Mouse (Mus musculus) stomach, embryonic 15.5 days (tissue): Measurements from ENCODE around the gene Gnb1. TPM values are rescaled to one million over a fixed set of nuclear protein-coding genes. Genes with fewer than 3 reads are reported as not detected.

ENCODE experiments used
- ATAC-seq: fragments of 200-750 bp; cut with Nextera tagmentation; 2 replicates; pipeline ENCODE4 v1.8.0; 2017; ENCODE audit warnings: low read depth, moderate number of reproducible peaks, moderate TSS enrichment; ENCODE audit not compliant: insufficient read depth, low FRiP score
- H3K27ac ChIP-seq: fragments of 300-500 bp; sonication (generic); 2 replicates; pipeline ENCODE4 v1.5.1; 2015; ENCODE audit warnings: mild to moderate bottlenecking, inconsistent platforms
- H3K27me3 ChIP-seq: fragments of 300-500 bp; sonication (generic); replicated peaks from 2 replicates; pipeline ENCODE4 v1.6.1; 2015; ENCODE audit warnings: inconsistent platforms
- H3K36me3 ChIP-seq: fragments of 300-500 bp; sonication (generic); 2 replicates; pipeline ENCODE4 v1.6.1; 2015; ENCODE audit warnings: inconsistent platforms
- H3K4me1 ChIP-seq: fragments of 300-500 bp; sonication (generic); 2 replicates; pipeline ENCODE4 v1.6.1; 2015; ENCODE audit warnings: inconsistent platforms
- H3K4me2 ChIP-seq: fragments of 300-500 bp; sonication (generic); 2 replicates; pipeline ENCODE4 v1.6.1; 2015; ENCODE audit warnings: mild to moderate bottlenecking, inconsistent platforms
- H3K4me3 ChIP-seq: fragments of 300-500 bp; sonication (generic); replicated peaks from 2 replicates; pipeline ENCODE4 v1.5.1; 2015; ENCODE audit warnings: inconsistent platforms
- H3K9ac ChIP-seq: fragments of 300-500 bp; sonication (generic); 2 replicates; pipeline ENCODE4 v1.6.1; 2015; ENCODE audit warnings: inconsistent platforms
- H3K9me3 ChIP-seq: fragments of 300-500 bp; sonication (generic); 2 replicates; pipeline ENCODE4 v1.6.1; 2016; ENCODE audit warnings: inconsistent platforms
- WGBS: fragments of 180-500 bp; shearing (Covaris S2); methylation state at CpG from one replicate; pipeline ENCODE4 v1.1.7; 2015; 5-methylcytosine and 5-hydroxymethylcytosine counted together
- polyA plus RNA-seq: library from polyadenylated mRNA; unstranded; fragments of >200 nt; fragmentation: Nextera tagmentation; extraction: Ambion mirVana; gene quantifications from 2 replicates; pipeline ENCODE4 v1.2.1, GENCODE M21; 2015

Gene Gnb1
- polyA plus RNA-seq, 1 experiment from 2014 or later, result 446 TPM

GRCm38 (mm10) chr4:155554880-155555279, 63.7 kb downstream of the Gnb1 start:
- Histone ChIP-seq H3K27ac (no peak overlapping the region), H3K27me3 (no peaks in the 10 kb centered on the region), H3K9me3 (no peaks in the 10 kb centered on the region), H3K36me3 (peaks cover 63% of the 10 kb centered on the region), H3K4me2 (no peak overlapping the region), H3K9ac (no peak overlapping the region), H3K4me1 (no peaks in the 10 kb centered on the region; the same call in 1 of the 2 replicates), H3K4me3 (no peak overlapping the region)
- 66% methylated on average over 4 of the region's 4 CpGs for WGBS
- ATAC-seq, result 0 out of 2 replicates have a peak, but pooled peaks have one; percentile 24

- Histone ChIP-seq H3K27ac (no peak overlapping the region), H3K27me3 (no peaks in the 10 kb centered on the region), H3K4me1 (no peaks in the 10 kb centered on the region; the same call in 1 of the 2 replicates), H3K4me3 (no peak overlapping the region), H3K9me3 (no peaks in the 10 kb centered on the region), H3K36me3 (peaks cover 63% of the 10 kb centered on the region), H3K9ac (no peak overlapping the region), H3K4me2 (no peak overlapping the region)
- 61% methylated on average over 1 of the region's 1 CpGs for WGBS
- ATAC-seq, result no peak
These were observed 64.3 kb downstream of the Gnb1 start for GRCm38 (mm10) chr4:155555464-155555863.

GRCm38 (mm10) chr4:155559454-155559853, 68.3 kb downstream of the Gnb1 start:
- Histone ChIP-seq H3K4me2 (no peak overlapping the region), H3K36me3 (peaks cover 37% of the 10 kb centered on the region), H3K27me3 (no peaks in the 10 kb centered on the region), H3K9me3 (no peaks in the 10 kb centered on the region), H3K9ac (no peak overlapping the region), H3K4me1 (peaks cover 20% of the 10 kb centered on the region), H3K4me3 (no peak overlapping the region), H3K27ac (no peak overlapping the region)
- no peak for ATAC-seq
- WGBS, result 40% methylated on average over 6 of the region's 6 CpGs

GRCm38 (mm10) chr4:155560932-155561331, 69.8 kb downstream of the Gnb1 start:
- Histone ChIP-seq H3K4me2 (no peak overlapping the region), H3K27me3 (no peaks in the 10 kb centered on the region), H3K9me3 (no peaks in the 10 kb centered on the region), H3K9ac (no peak overlapping the region), H3K4me1 (peaks cover 29% of the 10 kb centered on the region), H3K27ac (no peak overlapping the region; the same call in 1 of the 2 replicates), H3K4me3 (no peak overlapping the region), H3K36me3 (peaks cover 23% of the 10 kb centered on the region)
- WGBS, result 47% methylated on average over 2 of the region's 2 CpGs
- ATAC-seq, result no peak

GRCm38 (mm10) chr4:155561661-155562442, 70.7 kb downstream of the Gnb1 start, which contains the start of gene Nadk:
TSS of gene Nadk (plus strand) at chr4:155562378.
- Histone ChIP-seq H3K4me1 (peaks cover 37% of the 10 kb centered on the region), H3K4me2 (peak within 1 kb of the TSS; percentile 64), H3K36me3 (peaks cover 16% of the 10 kb centered on the region), H3K27ac (peak within 1 kb of the TSS; percentile 90), H3K9ac (peak within 1 kb of the TSS; percentile 9; the same call in 1 of the 2 replicates), H3K9me3 (no peaks in the 10 kb centered on the region), H3K27me3 (no peaks in the 10 kb centered on the region), H3K4me3 (peak within 1 kb of the TSS; percentile 95)
- ATAC-seq, result no peak
- 58% methylated on average over 7 of the region's 7 CpGs for WGBS

- H3K27me3 ChIP-seq, result no peaks in the 10 kb centered on the region
- H3K9ac ChIP-seq, result peak overlapping the region; percentile 9; the same call in 1 of the 2 replicates
- peaks cover 39% of the 10 kb centered on the region for H3K4me1 ChIP-seq
- H3K9me3 ChIP-seq, result no peaks in the 10 kb centered on the region
- peak overlapping the region; percentile 90 for H3K27ac ChIP-seq
- peak overlapping the region; percentile 64 for H3K4me2 ChIP-seq
- ATAC-seq, result no peak
- peaks cover 11% of the 10 kb centered on the region for H3K36me3 ChIP-seq
- H3K4me3 ChIP-seq, result peak overlapping the region; percentile 95
- under 1% methylated on average over 19 of the region's 19 CpGs for WGBS
These were observed 71.7 kb downstream of the Gnb1 start for GRCm38 (mm10) chr4:155562725-155563399.

GRCm38 (mm10) chr4:155563400-155564231, 72.5 kb downstream of the Gnb1 start:
- Histone ChIP-seq H3K36me3 (peaks cover 9% of the 10 kb centered on the region), H3K4me2 (peak overlapping the region; percentile 68), H3K4me1 (peaks cover 39% of the 10 kb centered on the region), H3K9ac (peak overlapping the region; percentile 58), H3K4me3 (peak overlapping the region; percentile 95), H3K27me3 (no peaks in the 10 kb centered on the region), H3K27ac (peak overlapping the region; percentile 95), H3K9me3 (no peaks in the 10 kb centered on the region)
- WGBS, result under 1% methylated on average over 69 of the region's 69 CpGs
- ATAC-seq, result peak; percentile 95

GRCm38 (mm10) chr4:155564315-155565069, 73.3 kb downstream of the Gnb1 start:
- peak overlapping the region; percentile 95 for H3K27ac ChIP-seq

GRCm38 (mm10) chr4:155566555-155566954, 75.4 kb downstream of the Gnb1 start:
- H3K27ac ChIP-seq, result no peak overlapping the region
- no peaks in the 10 kb centered on the region for H3K27me3 ChIP-seq
- WGBS, result 44% methylated on average over 8 of the region's 8 CpGs
- no peak overlapping the region for H3K9ac ChIP-seq
- ATAC-seq, result no peak
- H3K4me2 ChIP-seq, result no peak overlapping the region
- H3K9me3 ChIP-seq, result no peaks in the 10 kb centered on the region
- H3K4me3 ChIP-seq, result no peak overlapping the region
- H3K36me3 ChIP-seq, result no peaks in the 10 kb centered on the region
- H3K4me1 ChIP-seq, result peaks cover 35% of the 10 kb centered on the region

More at GRCm38 (mm10) chr4:155564315-155565069, 73.3 kb downstream of the Gnb1 start:
- Histone ChIP-seq H3K4me3 (peak overlapping the region; percentile 95), H3K27me3 (no peaks in the 10 kb centered on the region), H3K9me3 (no peaks in the 10 kb centered on the region), H3K4me2 (peak overlapping the region; percentile 68), H3K36me3 (peaks cover 1% of the 10 kb centered on the region; the same call in 1 of the 2 replicates), H3K9ac (peak overlapping the region; percentile 58), H3K4me1 (peaks cover 39% of the 10 kb centered on the region)
- WGBS, result 9% methylated on average over 20 of the region's 20 CpGs
- ATAC-seq, result no peak

GRCm38 (mm10) chr4:155568170-155568569, 77.0 kb downstream of the Gnb1 start:
- Histone ChIP-seq H3K36me3 (no peaks in the 10 kb centered on the region), H3K27me3 (no peaks in the 10 kb centered on the region), H3K9me3 (no peaks in the 10 kb centered on the region), H3K9ac (no peak overlapping the region), H3K27ac (no peak overlapping the region), H3K4me3 (no peak overlapping the region), H3K4me1 (peaks cover 22% of the 10 kb centered on the region), H3K4me2 (no peak overlapping the region)
- no peak for ATAC-seq
- WGBS, result 31% methylated on average over 2 of the region's 2 CpGs
